Mouse (Mus musculus) liver, embryonic 14.5 days (tissue): ENCODE measurements at regions not wholly inside any gene's neighbourhood (a gene's known extent, or its start where the extent isn't known, plus 50 kb on each side); places are given as distances from the start of the nearest gene placed in this dataset.

Experiments used
- ATAC-seq: fragments of 200-750 bp; cut with Nextera tagmentation; 2 replicates; pipeline ENCODE4 v1.8.0; 2017; ENCODE audit warnings: moderate number of reproducible peaks, mild to moderate bottlenecking, moderate library complexity; ENCODE audit not compliant: insufficient read depth
- DNase-seq, 3 experiments: peaks; one replicate each; pipeline ENCODE4 v3.0.0-alpha.2; 2012 to 2013; ENCODE audit warnings: low read depth in 3 of 3, low spot score in 3 of 3
- H3K27ac ChIP-seq: fragments of 300-500 bp; sonication (generic); 2 replicates; pipeline ENCODE4 v1.5.1; 2014; ENCODE audit warnings: moderate library complexity, mild to moderate bottlenecking, control low read depth, inconsistent platforms
- H3K27me3 ChIP-seq: fragments of 300-500 bp; sonication (generic); 2 replicates; pipeline ENCODE4 v1.6.1; 2014; ENCODE audit warnings: mild to moderate bottlenecking, low read length, moderate library complexity; ENCODE audit not compliant: control insufficient read depth, insufficient read depth
- H3K36me3 ChIP-seq: fragments of 300-500 bp; sonication (generic); replicated peaks from 2 replicates; pipeline ENCODE4 v1.6.1; 2014; ENCODE audit warnings: low read depth; ENCODE audit not compliant: control insufficient read depth, insufficient read depth
- H3K4me1 ChIP-seq, 2 experiments: fragments of 200-500 bp in 1 of 2; fragments of 300-500 bp in 1 of 2; sonication (generic) in 1 of 2; replicated peaks; 2 replicates each; pipeline ENCODE4 v1.6.1; 2012 to 2014; ENCODE audit warnings: antibody characterized with exemption in 1 of 2, inconsistent platforms in 1 of 2, low read length in 1 of 2; ENCODE audit not compliant: control insufficient read depth in 2 of 2, insufficient read depth in 2 of 2
- H3K4me2 ChIP-seq: fragments of 300-500 bp; sonication (generic); 2 replicates; pipeline ENCODE4 v1.6.1; 2014; ENCODE audit warnings: low read depth, mild to moderate bottlenecking, control low read depth, moderate library complexity
- H3K4me3 ChIP-seq, 2 experiments: fragments of 200-500 bp in 1 of 2; fragments of 300-500 bp in 1 of 2; sonication (generic) in 1 of 2; 2 replicates each; pipeline ENCODE4 v1.5.1; 2012 to 2014; ENCODE audit warnings: low read depth in 2 of 2, low read length in 2 of 2, mild to moderate bottlenecking in 2 of 2, control low read depth in 1 of 2, inconsistent platforms in 1 of 2, moderate library complexity in 1 of 2; ENCODE audit not compliant: insufficient read depth in 1 of 2
- H3K9ac ChIP-seq: fragments of 300-500 bp; sonication (generic); replicated peaks from 2 replicates; pipeline ENCODE4 v1.6.1; 2014; ENCODE audit warnings: mild to moderate bottlenecking, control low read depth, moderate library complexity
- H3K9me3 ChIP-seq: fragments of 300-500 bp; sonication (generic); 2 replicates; pipeline ENCODE4 v1.6.1; 2016; ENCODE audit warnings: low read length, mixed read lengths; ENCODE audit not compliant: control insufficient read depth
- CTCF ChIP-seq: IDR thresholded peaks from 2 replicates; pipeline ENCODE4 v1.5.1; 2016; ENCODE audit warnings: antibody characterized with exemption, low read depth, control low read depth
- EP300 ChIP-seq: IDR thresholded peaks from 2 replicates; pipeline ENCODE4 v1.6.1; 2016; ENCODE audit warnings: antibody characterized with exemption, low read depth
- WGBS: fragments of 180-500 bp; shearing (Covaris S2); extraction: QIAGEN DNeasy Blood & Tissue Kit; methylation state at CpG from one replicate; pipeline ENCODE4 v1.1.7; 2014; ENCODE audit not compliant: insufficient replicate concordance; 5-methylcytosine and 5-hydroxymethylcytosine counted together

DNA sequence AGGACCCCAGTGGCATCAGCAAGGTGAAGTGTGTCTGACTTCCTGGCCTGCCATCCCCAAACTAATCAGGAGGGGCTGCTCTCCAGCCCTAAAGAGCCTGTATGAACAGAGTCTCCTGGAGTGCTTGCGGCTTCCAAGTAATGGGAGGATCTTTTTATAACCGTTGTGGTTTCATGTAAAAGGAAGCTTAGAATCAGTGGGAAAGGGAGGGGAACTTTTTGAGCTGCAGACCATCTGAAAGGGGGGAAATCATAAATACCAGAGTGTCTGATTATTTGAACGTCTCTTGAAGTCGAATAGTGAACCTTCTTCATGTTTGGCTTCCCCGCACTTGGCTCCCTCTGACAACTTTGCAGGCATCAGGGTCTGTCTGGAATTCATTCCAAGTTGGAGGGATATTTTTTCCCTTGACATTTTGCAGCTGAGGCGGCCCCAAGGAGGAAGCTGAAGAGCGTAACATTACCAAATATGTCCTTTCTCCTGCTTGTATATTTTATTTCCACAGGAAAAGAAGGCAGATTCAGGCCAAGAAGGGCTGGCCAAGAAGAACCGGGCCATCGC is 147.2 kb upstream of the Ccn2 start:
- WGBS = 45% methylated on average over 9 of the region's 9 CpGs

DNA sequence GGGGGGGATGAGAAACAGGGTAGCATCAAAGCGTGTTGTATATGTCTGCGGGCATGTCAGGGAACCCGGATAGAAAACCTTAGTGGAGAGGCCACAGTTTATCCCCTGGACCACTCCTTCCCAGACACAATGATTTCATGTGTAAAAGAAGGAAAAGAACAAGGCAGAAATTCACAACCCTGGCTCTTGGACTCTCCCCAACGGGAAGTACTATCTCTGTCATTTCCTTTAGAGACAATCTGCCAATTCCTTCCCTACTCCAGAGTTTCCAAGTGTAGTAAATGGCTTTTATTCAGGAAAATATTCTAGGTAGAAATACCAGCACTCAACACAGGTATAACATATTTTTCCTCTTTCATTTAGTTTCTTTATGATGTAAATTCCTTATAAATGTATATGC is 141.7 kb upstream of the Ccn2 start:
- TF ChIP-seq EP300 (no peak), CTCF (no peak)
- DNase-seq (no peak), ATAC-seq (no peak)
- H3K4me3 ChIP-seq = no peak overlapping the region
- 58% methylated on average over 4 of the region's 4 CpGs for WGBS
- H3K4me1 ChIP-seq = no peaks in the 10 kb centered on the region
- H3K27ac ChIP-seq = no peak overlapping the region
- H3K9ac ChIP-seq = no peak overlapping the region
- H3K36me3 ChIP-seq = no peaks in the 10 kb centered on the region
- H3K27me3 ChIP-seq = no peaks in the 10 kb centered on the region
- no peak overlapping the region for H3K4me2 ChIP-seq
- H3K9me3 ChIP-seq = no peaks in the 10 kb centered on the region

More for the DNA sequence above, 147.2 kb upstream of the Ccn2 start:
- Histone ChIP-seq H3K27ac (no peak overlapping the region), H3K27me3 (no peaks in the 10 kb centered on the region), H3K36me3 (no peaks in the 10 kb centered on the region), H3K4me3 (no peak overlapping the region), H3K9me3 (no peaks in the 10 kb centered on the region), H3K4me2 (no peak overlapping the region), H3K4me1 (no peaks in the 10 kb centered on the region; a peak in 1 of 4 replicates), H3K9ac (no peak overlapping the region)
- no peak for ATAC-seq
- no peak for DNase-seq
- TF ChIP-seq EP300 (no peak), CTCF (no peak)

DNA sequence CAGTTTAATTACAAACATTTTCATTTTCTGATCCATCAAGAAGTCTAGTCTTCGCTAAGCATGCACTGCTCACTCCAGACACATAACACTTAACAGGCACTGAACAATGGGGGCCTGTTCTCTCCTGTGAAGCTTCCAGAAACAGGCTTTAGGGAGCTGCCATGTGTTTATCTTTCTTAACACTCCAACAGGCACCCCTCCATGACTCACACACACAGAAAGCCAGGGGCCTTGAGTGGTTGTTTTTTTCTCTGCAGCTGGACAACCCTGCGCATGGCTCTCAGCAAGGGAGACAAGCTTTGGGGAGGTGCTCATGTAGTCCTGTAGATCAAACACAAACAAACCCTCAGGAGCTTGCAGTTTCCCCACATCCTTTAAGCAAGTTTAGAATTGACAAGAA is 136.6 kb upstream of the Ccn2 start:
- 65% methylated on average over 2 of the region's 2 CpGs for WGBS

DNA sequence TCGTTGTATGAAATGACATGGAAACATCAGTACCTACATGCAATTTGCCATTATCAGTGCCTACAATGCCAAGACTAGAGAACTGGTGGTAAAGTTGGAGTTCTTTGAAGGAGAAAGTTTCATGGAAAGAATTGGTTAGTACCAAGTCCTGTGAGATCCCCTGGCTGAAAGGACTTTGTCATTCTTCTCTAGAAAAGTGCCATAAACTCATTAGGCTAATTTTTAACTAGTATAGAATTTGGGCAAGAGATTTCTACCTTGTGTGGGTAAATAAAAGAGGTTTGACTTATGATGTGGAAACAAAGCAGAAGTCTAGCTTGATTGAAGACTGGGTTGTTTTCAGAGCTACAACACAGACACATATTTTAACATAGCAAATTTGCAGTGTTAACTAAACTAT is 131.4 kb upstream of the Ccn2 start:
- Histone ChIP-seq H3K9ac (no peak overlapping the region), H3K4me3 (no peak overlapping the region), H3K27me3 (no peaks in the 10 kb centered on the region), H3K4me1 (no peaks in the 10 kb centered on the region), H3K36me3 (no peaks in the 10 kb centered on the region), H3K27ac (no peak overlapping the region), H3K4me2 (no peak overlapping the region), H3K9me3 (no peaks in the 10 kb centered on the region)
- WGBS = 68% methylated on average over 1 of the region's 1 CpGs
- DNase-seq = no peak
- ATAC-seq = no peak
- TF ChIP-seq CTCF (no peak), EP300 (no peak)

More for the DNA sequence above, 136.6 kb upstream of the Ccn2 start:
- no peak for ATAC-seq
- no peak for TF ChIP-seq CTCF
- no peak for TF ChIP-seq EP300
- Histone ChIP-seq H3K9me3 (no peaks in the 10 kb centered on the region), H3K4me2 (no peak overlapping the region), H3K9ac (no peak overlapping the region), H3K4me1 (no peaks in the 10 kb centered on the region), H3K4me3 (no peak overlapping the region), H3K36me3 (no peaks in the 10 kb centered on the region), H3K27me3 (no peaks in the 10 kb centered on the region), H3K27ac (no peak overlapping the region)
- DNase-seq = no peak

DNA sequence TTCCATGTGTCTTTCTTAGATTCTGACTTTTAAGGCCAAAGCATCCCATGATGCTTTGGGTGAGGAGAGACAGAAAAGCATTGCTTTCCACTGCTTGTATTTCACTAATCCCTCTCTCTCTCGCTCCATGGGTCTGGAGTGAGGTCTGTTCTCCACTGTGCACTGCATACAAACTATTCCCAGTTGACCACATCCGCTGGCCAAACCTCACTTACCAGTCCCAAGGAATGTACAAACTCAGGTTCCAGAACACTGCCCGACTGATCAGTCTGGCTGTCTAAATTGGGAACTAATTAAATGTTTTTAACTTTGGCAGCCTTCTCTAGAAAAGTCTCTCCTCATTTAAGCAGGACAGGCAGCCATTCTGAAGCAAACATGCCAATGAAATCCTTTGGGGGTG is 130.9 kb upstream of the Ccn2 start:
- TF ChIP-seq EP300 (no peak), CTCF (no peak)
- no peak overlapping the region for H3K4me2 ChIP-seq
- H3K4me1 ChIP-seq = no peaks in the 10 kb centered on the region
- no peak overlapping the region for H3K27ac ChIP-seq
- no peaks in the 10 kb centered on the region for H3K27me3 ChIP-seq
- no peaks in the 10 kb centered on the region for H3K36me3 ChIP-seq
- no peak overlapping the region for H3K9ac ChIP-seq
- H3K4me3 ChIP-seq = no peak overlapping the region
- 54% methylated on average over 3 of the region's 3 CpGs for WGBS
- no peak for ATAC-seq
- DNase-seq = no peak
- H3K9me3 ChIP-seq = no peaks in the 10 kb centered on the region
